Mouse (Mus musculus): ENCODE results near the gene Dnaaf1.

GRCm38 (mm10) chr8:119568951-119569350, 6.1 kb upstream of the Dnaaf1 start:
- TF ChIP-seq POLR2A (IDR thresholded peaks at IDR 0.05; ENCODE audit: borderline replicate concordance, low read depth, low read length) (no peak), CTCF (IDR thresholded peaks at IDR 0.05; ENCODE audit: low read depth, low read length) (no peak)
